Mouse (Mus musculus): ENCODE data around the gene Dcst2. TPM values are rescaled to one million over a fixed set of nuclear protein-coding genes. Genes with fewer than 3 reads are reported as not detected.

The Dcst2 gene
- polyA plus RNA-seq, 1 experiment from 2014 or later, result 0.06 TPM

GRCm38 (mm10) chr3:89417840-89418169 lies 56.0 kb downstream of the Dcst2 start:
- in situ Hi-C loops (cut with MboI; ENCODE audit: low pct_unique_long_range_greater_than_20kb), result no loop called here
- CTCF ChIA-PET, result interaction anchor here (1.2 to 2.6 kb wide), 4 partner anchors 18 to 36 kb away, joined by 3 to 16 read pairs (median 4); no protein-coding TSS in a partner anchor
- ATAC-seq (no peak), DNase-seq (ENCODE audit: low read depth, low spot score) (no peak)
- TF ChIP-seq CTCF (IDR thresholded peaks at IDR 0.05), result no peak
- POLR2A ChIA-PET, result interaction anchor here (1.0 to 1.5 kb wide), 8 partner anchors 12 to 64 kb away, joined by 3 to 13 read pairs (median 4); partner anchors contain the start of genes Pbxip1, Pygo2 and Zbtb7b
- no peaks in the 10 kb centered on the region for H3K27me3 ChIP-seq

GRCm38 (mm10) chr3:89418170-89418860 lies 56.5 kb downstream of the Dcst2 start, which contains the start of the genes Cks1b and Shc1:
Cks1b (minus strand) TSS chr3:89418383.
Shc1 (plus strand) TSS chr3:89418443.
- no peaks in the 10 kb centered on the region for H3K27me3 ChIP-seq

GRCm38 (mm10) chr3:89418861-89419250 lies 57.1 kb downstream of the Dcst2 start:
- in situ Hi-C loops (cut with MboI; ENCODE audit: low pct_unique_long_range_greater_than_20kb), result no loop called here
- POLR2A ChIA-PET, result interaction anchor here (0.6 to 4.2 kb wide), 9 partner anchors 12 to 101 kb away, joined by 3 to 56 read pairs (median 5); partner anchors contain the start of genes Efna3, Pbxip1, Pygo2 and Zbtb7b

More at GRCm38 (mm10) chr3:89418170-89418860, 56.5 kb downstream of the Dcst2 start, which contains the start of the genes Cks1b and Shc1:
- no peak for TF ChIP-seq CTCF (IDR thresholded peaks at IDR 0.05)
- ATAC-seq (peak; percentile 72), DNase-seq (ENCODE audit: low read depth, low spot score) (peak; percentile 100)
- CTCF ChIA-PET, result interaction anchor here (1.4 to 2.6 kb wide), 4 partner anchors 19 to 63 kb away, joined by 3 to 16 read pairs (median 4); no protein-coding TSS in a partner anchor
- in situ Hi-C loops (cut with MboI; ENCODE audit: low pct_unique_long_range_greater_than_20kb), result no loop called here
- POLR2A ChIA-PET, result interaction anchor here (1.1 to 4.2 kb wide), 8 partner anchors 12 to 36 kb away, joined by 3 to 56 read pairs (median 7); partner anchors contain the start of genes Pbxip1, Pygo2 and Zbtb7b

DNA sequence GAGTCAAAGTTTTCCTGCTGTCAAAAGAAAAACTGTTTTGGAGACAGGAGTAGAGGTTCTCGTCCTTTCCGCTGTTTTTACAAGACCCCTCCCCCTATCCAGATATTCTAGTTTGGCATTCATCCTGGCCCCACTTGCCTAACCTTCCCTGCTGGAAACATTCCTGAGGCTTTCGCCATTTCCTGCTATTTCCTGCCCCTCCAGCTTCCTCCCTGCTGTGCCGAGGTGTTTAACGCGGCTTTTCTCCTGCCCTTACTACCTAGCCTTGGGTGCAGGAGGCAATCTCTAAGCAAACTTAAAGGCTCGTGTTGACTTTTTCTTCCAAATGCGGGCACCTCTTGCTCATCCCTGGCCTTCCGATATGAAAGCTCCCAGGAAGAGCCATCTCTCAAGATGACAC lies 57.8 kb downstream of the Dcst2 start:
- no peak for TF ChIP-seq CTCF (IDR thresholded peaks at IDR 0.05)
- H3K27me3 ChIP-seq, result no peaks in the 10 kb centered on the region
- ATAC-seq (no peak), DNase-seq (ENCODE audit: low read depth, low spot score) (peak; percentile 73)
- ChIA-PET CTCF (interaction anchor here (0.7 to 3.7 kb wide), 11 partner anchors 8 to 130 kb away, joined by 3 to 22 read pairs (median 4); partner anchors contain the start of genes Flad1, Pygo2 and Zbtb7b), POLR2A (interaction anchor here (0.6 to 4.2 kb wide), 9 partner anchors 11 to 102 kb away, joined by 3 to 56 read pairs (median 5); partner anchors contain the start of genes Adam15, Efna3, Pbxip1 and Pygo2)
- in situ Hi-C loops (cut with MboI; ENCODE audit: low pct_unique_long_range_greater_than_20kb), result no loop called here

More at GRCm38 (mm10) chr3:89418861-89419250, 57.1 kb downstream of the Dcst2 start:
- peak; percentile 63 for DNase-seq (ENCODE audit: low read depth, low spot score)
- no peak for TF ChIP-seq CTCF (IDR thresholded peaks at IDR 0.05)
- CTCF ChIA-PET, result interaction anchor here (0.7 to 3.7 kb wide), 7 partner anchors 9 to 63 kb away, joined by 4 to 22 read pairs (median 5); partner anchors contain the start of gene Zbtb7b
- H3K27me3 ChIP-seq, result no peaks in the 10 kb centered on the region
- ATAC-seq, result no peak

GRCm38 (mm10) chr3:89419981-89420380 lies 58.2 kb downstream of the Dcst2 start:
- CTCF ChIA-PET, result interaction anchor here (0.7 to 3.7 kb wide), 9 partner anchors 8 to 130 kb away, joined by 3 to 22 read pairs (median 4); partner anchors contain the start of genes Flad1 and Pygo2
- in situ Hi-C loops (cut with MboI; ENCODE audit: low pct_unique_long_range_greater_than_20kb), result no loop called here
- DNase-seq (ENCODE audit: low read depth, low spot score) (no peak), ATAC-seq (no peak)
- TF ChIP-seq CTCF (IDR thresholded peaks at IDR 0.05), result no peak
- POLR2A ChIA-PET, result interaction anchor here (0.6 to 4.2 kb wide), 10 partner anchors 11 to 98 kb away, joined by 3 to 56 read pairs (median 5); partner anchors contain the start of genes Adam15, Efna3, Pbxip1 and Pygo2
- H3K27me3 ChIP-seq, result no peaks in the 10 kb centered on the region

DNA sequence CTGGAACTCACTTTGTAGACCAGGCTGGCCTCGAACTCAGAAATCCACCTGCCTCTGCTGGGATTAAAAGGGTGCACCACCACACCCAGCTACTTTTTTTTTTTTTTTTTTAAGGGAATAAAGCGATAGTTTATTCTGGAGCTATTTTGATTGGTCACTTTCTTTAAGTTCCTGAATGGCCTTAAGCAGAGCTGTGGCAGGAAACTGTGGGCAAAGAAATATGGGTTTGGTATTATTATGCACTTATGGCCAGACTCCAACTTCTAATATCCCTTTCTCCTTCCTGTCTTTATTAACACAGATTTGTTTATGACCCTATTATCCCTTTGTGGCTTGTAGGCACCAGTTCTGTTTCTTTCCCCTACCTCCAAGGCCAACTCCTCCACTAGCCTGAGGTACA lies 58.6 kb downstream of the Dcst2 start:
- ChIA-PET CTCF (interaction anchor here (0.7 to 3.7 kb wide), 9 partner anchors 9 to 38 kb away, joined by 3 to 22 read pairs (median 4); partner anchors contain the start of genes Flad1 and Pygo2), POLR2A (interaction anchor here (0.6 to 4.2 kb wide), 11 partner anchors 10 to 1433 kb away, joined by 3 to 56 read pairs (median 5); partner anchors contain the start of genes Adam15, Efna3, Pbxip1 and Pygo2)
- no peaks in the 10 kb centered on the region for H3K27me3 ChIP-seq
- in situ Hi-C loops (cut with MboI; ENCODE audit: low pct_unique_long_range_greater_than_20kb), result no loop called here
- no peak for TF ChIP-seq CTCF (IDR thresholded peaks at IDR 0.05)
- DNase-seq (ENCODE audit: low read depth, low spot score), result no peak
- ATAC-seq, result no peak

GRCm38 (mm10) chr3:89421002-89421774 lies 59.4 kb downstream of the Dcst2 start:
- peak; percentile 85 for ATAC-seq
- H3K27me3 ChIP-seq, result no peaks in the 10 kb centered on the region
- peak; percentile 91 for DNase-seq (ENCODE audit: low read depth, low spot score)
- ChIA-PET POLR2A (interaction anchor here (0.6 to 4.2 kb wide), 12 partner anchors 9 to 1434 kb away, joined by 3 to 56 read pairs (median 4); partner anchors contain the start of genes Pbxip1, Pygo2 and Zbtb7b), CTCF (interaction anchor here (0.9 to 3.7 kb wide), 9 partner anchors 9 to 37 kb away, joined by 3 to 22 read pairs (median 5); partner anchors contain the start of gene Flad1)
- no peak for TF ChIP-seq CTCF (IDR thresholded peaks at IDR 0.05)
- in situ Hi-C loops (cut with MboI; ENCODE audit: low pct_unique_long_range_greater_than_20kb), result no loop called here

GRCm38 (mm10) chr3:89421810-89422473 lies 60.2 kb downstream of the Dcst2 start:
- POLR2A ChIA-PET, result interaction anchor here (0.8 to 4.2 kb wide), 7 partner anchors 8 to 37 kb away, joined by 3 to 56 read pairs (median 5); partner anchors contain the start of genes Pbxip1, Pygo2 and Zbtb7b
- DNase-seq (ENCODE audit: low read depth, low spot score), result no peak
- TF ChIP-seq CTCF (IDR thresholded peaks at IDR 0.05), result no peak
- ATAC-seq, result no peak
- H3K27me3 ChIP-seq, result no peaks in the 10 kb centered on the region
- CTCF ChIA-PET, result interaction anchor here (0.9 to 3.7 kb wide), 5 partner anchors 12 to 35 kb away, joined by 3 to 22 read pairs (median 6); no protein-coding TSS in a partner anchor
- in situ Hi-C loops (cut with MboI; ENCODE audit: low pct_unique_long_range_greater_than_20kb), result no loop called here
